Mouse (Mus musculus): ENCODE measurements around the gene Cd2.

The Cd2 gene

GRCm38 (mm10) chr3:101287911-101288311 is at the start of gene Cd2:
Gene Cd2 (minus strand): TSS chr3:101287939.
- DNase-seq (ENCODE audit: extremely low read depth, low read depth, low spot score) = no peak

GRCm38 (mm10) chr3:101328617-101329016 is 40.9 kb upstream of the Cd2 start:
- no peak for DNase-seq (ENCODE audit: extremely low read depth, low read depth, low spot score)

DNA sequence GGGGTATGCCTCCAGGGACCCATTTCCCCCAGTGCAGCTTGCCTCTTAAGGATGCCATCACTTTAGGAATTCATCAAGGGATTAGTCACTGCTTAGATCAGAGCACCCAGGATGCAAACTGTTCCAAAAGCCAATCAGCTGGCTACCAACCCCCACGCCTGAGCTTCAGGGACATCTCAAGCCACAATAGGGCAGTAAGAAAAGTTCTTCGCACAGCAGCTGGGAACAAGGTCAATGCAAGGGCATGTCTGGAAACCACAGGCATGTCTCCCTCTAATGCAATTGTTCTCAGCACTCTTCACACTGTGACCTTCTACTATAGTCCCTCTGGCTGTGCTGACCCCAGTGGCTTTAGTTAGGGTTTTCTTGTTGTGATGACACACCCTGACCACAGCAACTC is 39.5 kb upstream of the Cd2 start:
- DNase-seq (ENCODE audit: extremely low read depth, low read depth, low spot score) = no peak

- peak; percentile 78 for DNase-seq (ENCODE audit: extremely low read depth, low read depth, low spot score)
These were observed 34.7 kb upstream of the Cd2 start for GRCm38 (mm10) chr3:101322437-101322836.

DNA sequence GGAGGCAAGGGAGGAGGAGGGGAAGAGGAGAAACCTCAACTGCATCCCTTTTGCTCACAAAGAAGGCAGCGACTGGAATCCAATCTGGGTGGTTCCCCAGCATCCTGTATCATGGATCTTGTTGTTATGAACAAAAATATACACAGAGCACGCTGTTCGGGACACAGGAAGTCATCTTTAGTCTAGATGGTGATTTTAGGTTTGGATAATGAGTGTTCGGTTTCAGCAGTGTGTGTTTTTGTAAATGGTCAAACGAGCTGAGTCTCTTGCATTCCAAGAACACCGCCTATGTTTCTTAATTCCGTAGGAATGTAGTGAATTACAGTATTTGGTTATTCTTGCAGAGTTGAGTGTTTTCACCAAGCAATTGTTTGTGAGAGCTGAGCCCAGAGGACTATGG is 33.1 kb upstream of the Cd2 start:
- no peak for DNase-seq (ENCODE audit: extremely low read depth, low read depth, low spot score)

DNA sequence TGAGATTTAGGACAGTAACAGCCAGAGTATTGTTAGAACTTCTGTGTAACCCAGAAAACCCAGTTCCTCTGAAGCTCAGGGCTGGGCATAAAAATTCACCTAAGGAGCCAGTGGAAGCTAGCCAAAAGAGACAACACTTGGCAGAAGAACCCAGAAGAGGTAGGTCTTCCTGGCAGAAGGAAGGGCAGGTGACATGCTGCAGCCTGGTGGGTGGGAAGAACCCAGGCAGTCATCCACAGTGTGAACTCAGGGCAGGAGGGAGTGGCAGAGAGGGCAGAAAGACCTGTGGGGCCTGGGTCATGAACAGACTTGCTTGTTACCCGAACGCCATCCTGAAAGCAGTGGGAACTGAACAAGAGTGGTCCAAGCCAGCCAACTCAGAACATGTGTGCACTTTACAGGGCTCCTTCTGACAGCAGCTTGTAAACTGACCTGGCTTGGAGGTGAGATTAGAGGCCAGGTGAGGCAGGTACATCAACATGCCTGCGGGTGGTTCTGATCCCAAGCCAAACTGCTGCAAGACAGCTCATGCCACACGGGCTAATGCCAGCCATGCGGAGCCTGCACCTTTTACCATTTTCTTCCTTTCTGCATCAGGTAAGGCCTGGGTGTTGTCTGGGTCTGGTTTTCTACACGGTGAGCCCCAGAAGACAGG is 30.9 kb upstream of the Cd2 start:
- peak; percentile 88 for DNase-seq (ENCODE audit: extremely low read depth, low read depth, low spot score)

DNA sequence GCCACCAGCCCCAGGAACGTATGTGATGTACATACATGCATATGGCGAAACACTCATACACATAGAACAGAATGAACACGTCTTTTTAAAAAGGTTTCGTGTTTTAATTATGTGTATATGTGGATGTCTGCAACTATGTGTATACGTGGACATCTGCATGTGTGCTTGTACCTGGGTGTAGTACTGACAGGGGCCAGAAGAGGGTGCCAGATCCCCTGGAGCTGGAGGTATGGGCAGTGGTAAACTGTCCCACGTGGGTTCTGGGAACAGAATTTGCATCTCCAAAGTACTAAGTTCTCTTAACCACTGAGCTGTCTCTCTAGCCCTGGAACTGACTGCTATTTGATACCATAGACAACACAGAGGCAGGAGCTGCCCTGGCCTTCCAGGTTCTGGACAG is 30.4 kb upstream of the Cd2 start:
- no peak for DNase-seq (ENCODE audit: extremely low read depth, low read depth, low spot score)

DNA sequence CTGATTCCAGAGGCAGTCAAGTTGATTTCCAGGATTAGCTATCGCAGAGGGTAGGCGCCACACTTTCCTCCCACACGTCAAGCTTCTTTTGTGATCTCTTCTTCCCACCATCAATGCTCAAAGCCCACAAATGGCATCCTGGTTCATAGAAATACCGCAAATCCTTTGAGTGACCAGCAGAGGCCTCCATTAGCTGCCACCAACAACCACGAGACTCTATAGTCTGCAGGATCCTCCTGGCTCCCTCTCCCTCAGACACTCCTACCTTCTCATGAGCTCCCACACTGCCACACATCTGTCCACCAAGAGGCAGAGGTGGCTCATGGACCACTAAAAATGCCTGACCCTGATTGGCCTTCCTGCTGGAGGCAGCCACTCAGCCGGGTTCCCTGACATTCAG is 27.2 kb upstream of the Cd2 start:
- DNase-seq (ENCODE audit: extremely low read depth, low read depth, low spot score) = no peak

DNA sequence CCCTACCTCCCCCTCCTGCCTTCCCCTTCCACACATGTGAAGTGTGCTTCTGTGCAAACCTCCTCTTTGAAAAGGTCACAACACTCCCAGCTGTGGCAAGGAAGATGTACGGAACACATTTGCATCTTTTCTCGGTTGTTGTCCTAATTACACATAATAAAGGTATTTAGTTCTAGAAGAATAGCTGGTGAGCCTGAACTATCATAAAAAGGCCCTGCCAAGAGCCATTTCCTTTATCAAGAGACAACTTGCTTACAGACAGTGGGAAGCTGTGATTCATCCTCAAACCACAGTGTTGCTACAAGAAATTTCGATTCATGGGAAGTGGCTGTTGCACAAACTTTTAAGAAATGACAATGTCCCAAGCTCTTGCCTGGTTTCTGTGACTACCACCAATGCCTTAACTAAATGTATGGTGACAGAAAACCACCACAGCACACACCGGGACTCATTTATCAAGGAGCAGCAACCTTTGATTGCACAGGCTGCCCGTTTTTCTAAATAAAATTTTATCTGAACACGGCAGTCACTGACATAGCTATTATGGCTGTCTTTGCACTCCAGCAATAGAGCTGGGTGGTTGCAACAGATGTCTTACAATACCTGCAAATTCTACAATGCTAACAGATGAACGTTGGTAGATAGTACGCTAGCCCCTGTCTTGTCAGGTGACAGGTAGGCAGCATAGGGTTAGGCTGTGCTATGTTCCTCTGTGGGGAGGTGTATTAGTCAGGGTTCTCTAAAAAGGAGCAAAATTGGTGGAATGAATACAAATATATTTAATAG is 25.7 kb upstream of the Cd2 start:
- DNase-seq (ENCODE audit: extremely low read depth, low read depth, low spot score) = no peak

DNA sequence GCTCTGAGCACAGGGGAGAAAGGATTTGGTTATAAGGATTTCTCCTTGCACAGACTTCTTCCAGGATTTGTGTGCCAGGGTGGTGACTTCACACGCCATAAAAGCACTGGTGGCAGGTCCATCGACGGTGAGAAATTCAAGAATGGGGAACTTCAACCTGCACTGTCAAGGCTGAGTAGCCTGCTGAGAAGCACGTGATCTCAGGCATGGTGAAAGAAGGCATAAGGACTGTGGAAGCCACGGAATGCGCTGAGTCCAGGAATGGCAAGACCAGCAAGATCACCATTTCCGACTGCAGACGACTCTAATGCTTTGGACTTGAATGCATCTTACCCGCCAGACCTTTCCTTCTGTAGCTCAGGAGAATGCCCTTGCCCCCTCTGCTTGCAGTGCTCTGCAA is 23.2 kb upstream of the Cd2 start:
- no peak for DNase-seq (ENCODE audit: extremely low read depth, low read depth, low spot score)

- no peak for DNase-seq (ENCODE audit: extremely low read depth, low read depth, low spot score)
These were observed 21.9 kb upstream of the Cd2 start for GRCm38 (mm10) chr3:101309626-101310025.

DNA sequence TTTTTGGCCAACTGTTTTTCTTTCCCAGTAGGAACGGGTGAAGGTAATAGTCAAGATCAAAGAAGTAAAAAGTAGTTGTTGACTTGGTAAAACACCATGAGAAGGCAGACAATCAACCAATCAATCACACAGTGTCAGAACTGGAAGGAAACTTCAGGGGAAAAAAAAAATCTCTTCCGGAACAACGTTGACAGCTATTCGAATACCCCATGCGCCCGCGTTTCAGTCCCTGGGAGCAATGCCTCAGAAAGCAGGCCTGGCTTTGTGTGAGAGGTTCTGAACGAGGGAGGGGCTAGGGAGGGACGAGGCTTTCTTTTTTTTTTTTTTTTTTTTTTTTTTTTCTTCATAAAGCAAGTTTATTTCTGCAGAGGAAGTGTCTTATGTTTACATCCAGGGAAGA is 18.4 kb upstream of the Cd2 start:
- DNase-seq (ENCODE audit: extremely low read depth, low read depth, low spot score) = no peak

DNA sequence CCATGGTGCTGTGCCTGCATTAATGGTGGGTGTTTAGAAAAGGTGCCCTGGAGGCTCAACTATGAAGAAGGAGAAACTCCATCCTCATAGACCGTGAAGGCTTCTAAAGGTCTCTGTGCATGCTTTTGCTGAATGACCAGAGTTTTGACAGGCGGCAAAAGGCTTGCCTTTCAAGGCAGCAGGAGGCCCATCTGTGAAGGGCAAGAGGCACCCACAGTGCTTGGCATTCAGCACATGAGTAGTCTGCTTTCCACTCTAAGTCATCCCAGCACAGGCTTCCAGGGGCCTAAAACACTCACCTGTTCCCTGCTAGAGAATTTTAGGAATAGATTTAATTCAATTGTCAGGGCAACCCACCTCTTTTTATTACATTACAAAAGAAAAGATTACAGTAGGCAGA is 17.3 kb upstream of the Cd2 start:
- no peak for DNase-seq (ENCODE audit: extremely low read depth, low read depth, low spot score)

DNA sequence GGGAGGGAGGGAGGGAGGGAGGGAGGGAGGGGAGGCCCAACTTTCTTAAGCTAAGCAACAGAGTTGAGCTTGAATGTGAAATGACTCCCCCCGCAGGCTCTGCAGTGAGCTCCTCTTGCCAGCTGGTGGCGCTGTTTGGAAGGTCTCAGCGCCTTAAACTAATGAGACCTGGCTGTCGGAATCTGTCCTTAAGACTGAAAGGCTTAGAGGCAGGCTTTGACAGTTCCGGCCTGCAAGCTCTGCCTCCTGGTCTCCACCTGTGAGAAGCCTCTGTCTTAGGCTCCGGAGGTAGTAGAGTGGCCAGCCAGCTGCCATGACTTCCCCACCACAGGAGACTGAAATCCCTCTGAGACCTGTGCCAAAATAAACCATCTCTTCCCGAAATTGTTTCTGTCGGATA is 16.4 kb upstream of the Cd2 start:
- no peak for DNase-seq (ENCODE audit: extremely low read depth, low read depth, low spot score)

- no peak for DNase-seq (ENCODE audit: extremely low read depth, low read depth, low spot score)
These were observed 12.7 kb upstream of the Cd2 start for GRCm38 (mm10) chr3:101300271-101301071.

- no peak for DNase-seq (ENCODE audit: extremely low read depth, low read depth, low spot score)
These were observed 11.9 kb upstream of the Cd2 start for GRCm38 (mm10) chr3:101299591-101299990.

DNA sequence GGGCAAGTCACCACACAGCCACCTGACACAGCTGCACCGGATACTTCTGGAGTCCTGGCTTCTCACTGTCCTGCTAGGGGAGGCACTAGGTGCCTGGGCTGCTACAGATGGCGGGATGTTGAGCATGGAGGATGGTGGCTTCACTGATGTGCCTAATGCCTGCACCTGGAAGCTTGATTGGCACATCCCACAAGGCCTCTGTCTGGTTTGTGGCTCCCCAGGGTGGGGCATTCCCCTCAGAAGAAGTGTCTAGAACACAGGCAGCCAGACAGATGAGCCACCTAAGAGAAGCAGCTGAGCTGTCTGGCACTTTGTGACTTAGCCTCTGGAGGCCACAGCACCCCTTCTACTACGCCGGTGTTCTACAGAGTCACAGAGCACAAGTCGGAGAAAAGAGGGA is 9.5 kb upstream of the Cd2 start:
- no peak for DNase-seq (ENCODE audit: extremely low read depth, low read depth, low spot score)

DNA sequence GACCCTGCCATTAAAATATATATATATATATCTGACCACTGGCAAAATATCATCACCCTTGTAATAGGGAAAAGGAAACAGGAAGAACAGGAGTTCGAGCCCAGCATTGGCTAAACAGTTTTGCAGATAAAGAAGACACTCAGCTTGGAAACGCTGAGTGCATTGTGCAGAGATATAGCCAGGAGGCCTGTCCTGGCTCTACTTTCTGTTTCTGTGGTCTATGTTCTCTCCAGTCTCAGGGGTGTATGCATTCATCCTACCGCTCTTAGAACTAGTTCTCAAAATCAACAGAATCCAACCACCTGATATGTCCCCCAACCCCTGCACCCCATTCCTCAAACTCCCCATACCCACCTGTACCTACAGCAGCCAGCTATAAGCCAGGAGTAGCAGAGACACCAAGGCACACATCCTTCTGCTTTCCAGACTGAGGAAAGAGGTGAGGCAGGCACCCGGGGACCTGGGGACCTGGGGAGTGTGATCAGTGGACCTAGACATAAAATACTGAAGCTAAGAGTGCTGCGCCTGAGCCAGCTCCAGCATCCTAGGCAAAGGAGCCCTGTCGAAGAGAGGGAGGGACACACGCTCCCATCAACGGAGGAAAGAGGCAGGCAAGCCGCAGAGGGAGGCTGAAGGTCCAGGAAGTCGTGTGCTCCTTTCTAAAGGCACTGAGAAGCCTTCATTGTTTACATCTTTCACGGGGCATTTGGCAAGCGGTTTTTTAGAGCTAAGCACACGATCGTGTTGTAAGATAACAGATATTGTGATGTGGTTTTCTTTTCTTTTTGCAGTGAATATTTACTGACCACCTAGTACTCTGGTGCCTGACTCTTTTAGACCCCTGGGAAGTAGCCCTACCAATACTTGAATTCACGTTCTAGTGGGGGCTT is 8.4 kb upstream of the Cd2 start:
- DNase-seq (ENCODE audit: extremely low read depth, low read depth, low spot score) = no peak

DNA sequence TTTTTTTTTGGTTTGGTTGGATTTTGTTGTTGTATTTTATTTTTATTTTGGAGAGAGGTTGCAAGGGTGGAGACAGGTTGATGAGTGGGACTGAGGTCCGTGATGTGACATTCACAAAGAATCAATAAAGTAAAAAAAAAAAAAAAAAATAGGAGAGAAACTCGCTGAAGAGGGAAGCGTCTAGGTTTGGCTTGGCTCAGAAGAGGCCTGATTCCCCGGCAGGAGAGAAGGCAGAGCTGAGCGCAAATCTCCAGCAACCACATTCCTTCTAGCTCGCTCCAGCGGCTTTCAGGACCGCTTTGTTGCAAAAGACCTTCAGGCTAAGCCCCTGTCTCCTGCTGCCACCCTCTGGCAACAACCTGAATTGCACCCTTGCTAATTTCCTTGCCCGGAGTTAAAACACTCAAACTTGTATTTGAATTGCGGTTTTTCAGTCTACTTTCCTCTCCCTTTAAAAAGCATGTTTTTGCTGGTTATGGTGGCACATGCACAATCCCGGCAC is 7.7 kb upstream of the Cd2 start:
- no peak for DNase-seq (ENCODE audit: extremely low read depth, low read depth, low spot score)

DNA sequence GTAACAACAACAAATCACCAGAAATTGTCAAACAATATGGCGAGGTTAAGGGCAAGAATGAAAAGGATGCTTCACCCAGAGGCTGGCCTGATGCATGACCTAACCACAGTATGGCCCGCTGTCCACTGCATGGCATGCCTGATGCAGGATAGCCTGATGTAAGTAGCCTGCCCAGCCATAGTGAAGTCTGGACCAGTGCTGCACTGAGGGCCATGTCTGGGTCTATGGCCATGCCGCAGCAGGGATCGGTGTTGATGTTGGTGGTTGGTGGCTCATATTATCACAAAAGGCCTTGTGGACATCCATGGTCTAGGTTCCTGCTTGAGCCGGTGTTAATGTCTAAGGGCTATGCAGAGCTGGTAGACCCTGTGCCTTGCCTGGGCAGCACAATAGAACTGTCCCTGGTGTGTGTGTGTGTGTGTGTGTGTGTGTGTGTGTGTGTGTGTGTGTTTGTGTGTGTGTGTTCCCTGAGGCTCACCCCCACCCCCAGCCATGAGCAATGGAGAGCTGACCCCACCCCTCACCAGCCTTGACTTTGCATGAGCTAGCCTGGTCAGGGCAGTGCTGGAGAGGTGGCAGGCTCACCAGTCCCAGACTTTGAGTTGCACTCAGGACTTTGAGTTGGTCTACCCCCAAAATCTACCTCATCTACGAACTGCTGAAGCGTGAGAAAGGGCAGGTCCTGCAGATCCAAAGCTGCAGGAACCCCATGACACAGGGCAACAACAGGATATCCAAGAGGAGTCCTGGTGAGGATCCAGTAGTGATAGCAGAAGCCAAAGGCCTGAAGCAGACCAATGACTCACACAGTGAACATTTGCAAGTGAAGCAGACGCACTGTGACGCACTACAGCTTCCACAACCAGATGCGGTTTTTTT is 7.0 kb upstream of the Cd2 start:
- DNase-seq (ENCODE audit: extremely low read depth, low read depth, low spot score) = peak; percentile 11

Data from fat pad, adult 2 months (tissue).